Mouse (Mus musculus) intestine, embryonic 14.5 days (tissue): Measurements from ENCODE around the gene Crb1. TPM values are rescaled to one million over a fixed set of nuclear protein-coding genes. Genes with fewer than 3 reads are reported as not detected.

Experiments
- ATAC-seq: fragments of 200-750 bp; cut with Nextera tagmentation; replicated peaks from 2 replicates; pipeline ENCODE4 v1.8.0; 2017; ENCODE audit warnings: low read depth, moderate number of reproducible peaks, moderate TSS enrichment, moderate library complexity; ENCODE audit not compliant: low FRiP score, low TSS enrichment
- DNase-seq: peaks from one replicate; pipeline ENCODE4 v3.0.0-alpha.2; 2018; ENCODE audit warnings: low spot score
- H3K27ac ChIP-seq: fragments of 300-500 bp; sonication (generic); 2 replicates; pipeline ENCODE4 v1.5.1; 2014; ENCODE audit warnings: low read depth, mild to moderate bottlenecking, control low read depth
- H3K27me3 ChIP-seq: fragments of 300-500 bp; sonication (generic); replicated peaks from 2 replicates; pipeline ENCODE4 v1.6.1; 2014; ENCODE audit warnings: low read length, control low read depth; ENCODE audit not compliant: control insufficient read depth, insufficient read depth
- H3K36me3 ChIP-seq: fragments of 300-500 bp; sonication (generic); 2 replicates; pipeline ENCODE4 v1.6.1; 2014; ENCODE audit warnings: low read length, control low read depth; ENCODE audit not compliant: control insufficient read depth, insufficient read depth
- H3K4me1 ChIP-seq: fragments of 300-500 bp; sonication (generic); replicated peaks from 2 replicates; pipeline ENCODE4 v1.6.1; 2014; ENCODE audit warnings: low read length, control low read depth, mixed read lengths; ENCODE audit not compliant: control insufficient read depth, insufficient read depth
- H3K4me2 ChIP-seq: fragments of 300-500 bp; sonication (generic); 2 replicates; pipeline ENCODE4 v1.6.1; 2014; ENCODE audit warnings: low read length
- H3K4me3 ChIP-seq: fragments of 300-500 bp; sonication (generic); 2 replicates; pipeline ENCODE4 v1.5.1; 2014; ENCODE audit warnings: low read depth, low read length, control low read depth, mixed read lengths
- H3K9ac ChIP-seq: fragments of 300-500 bp; sonication (generic); 2 replicates; pipeline ENCODE4 v1.6.1; 2014; ENCODE audit warnings: mild to moderate bottlenecking, low read length
- H3K9me3 ChIP-seq: fragments of 300-500 bp; sonication (generic); 2 replicates; pipeline ENCODE4 v1.6.1; 2016; ENCODE audit warnings: low read length, control low read depth; ENCODE audit not compliant: control insufficient read depth
- WGBS: fragments of 180-500 bp; shearing (Covaris S2); extraction: QIAGEN DNeasy Blood & Tissue Kit; methylation state at CpG from one replicate; pipeline ENCODE4 v1.1.7; 2014; 5-methylcytosine and 5-hydroxymethylcytosine counted together
- polyA plus RNA-seq: library from polyadenylated mRNA; unstranded; fragments of >200 nt; fragmentation: Nextera tagmentation; extraction: Ambion mirVana; gene quantifications from 2 replicates; pipeline ENCODE4 v1.2.1, GENCODE M21; 2014

Crb1 gene
- polyA plus RNA-seq, 1 experiment from 2014 or later: 0.12 TPM

- H3K4me1 ChIP-seq: no peaks in the 10 kb centered on the region
- H3K9me3 ChIP-seq: no peaks in the 10 kb centered on the region
- H3K9ac ChIP-seq: no peak overlapping the region
- H3K27ac ChIP-seq: no peak overlapping the region
- ATAC-seq (no peak), DNase-seq (no peak)
- H3K4me3 ChIP-seq: no peak overlapping the region
- no peaks in the 10 kb centered on the region for H3K36me3 ChIP-seq
- 72% methylated on average over 11 of the region's 11 CpGs for WGBS
- H3K27me3 ChIP-seq: no peaks in the 10 kb centered on the region
- no peak overlapping the region for H3K4me2 ChIP-seq
These were observed 30.1 kb downstream of the Crb1 start for GRCm38 (mm10) chr1:139346602-139347371.

DNA sequence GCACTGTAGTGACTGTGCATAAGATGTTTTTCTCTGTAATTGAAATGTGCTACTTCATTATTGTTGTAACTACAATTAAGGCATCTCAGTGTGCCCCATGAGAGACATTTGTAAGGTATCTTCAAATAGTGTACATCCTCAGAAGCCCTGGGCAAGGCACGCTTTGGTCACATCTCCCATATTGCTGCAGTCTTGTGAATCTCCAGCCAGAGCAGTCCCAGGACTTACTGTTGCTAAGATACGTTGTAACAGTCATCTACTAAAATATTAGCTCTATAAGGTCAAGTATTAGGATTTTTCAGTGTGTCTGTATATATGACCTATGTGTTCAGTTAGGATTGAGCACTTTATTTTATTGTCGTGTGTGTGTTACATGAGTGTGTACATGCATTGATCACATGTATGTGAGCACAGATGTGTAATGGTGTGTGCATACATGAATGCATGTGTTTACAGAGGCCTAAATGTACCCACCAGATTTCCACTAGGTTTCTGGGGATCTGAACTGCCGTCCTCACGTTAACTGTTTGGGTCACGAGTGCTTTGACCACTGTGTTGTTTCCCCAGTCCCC lies 30.8 kb downstream of the Crb1 start:
- Histone ChIP-seq H3K27me3 (no peaks in the 10 kb centered on the region), H3K9me3 (no peaks in the 10 kb centered on the region), H3K9ac (no peak overlapping the region), H3K4me2 (no peak overlapping the region), H3K4me1 (no peaks in the 10 kb centered on the region), H3K27ac (no peak overlapping the region), H3K4me3 (no peak overlapping the region), H3K36me3 (no peaks in the 10 kb centered on the region)
- 80% methylated on average over 6 of the region's 6 CpGs for WGBS
- DNase-seq (no peak), ATAC-seq (no peak)

DNA sequence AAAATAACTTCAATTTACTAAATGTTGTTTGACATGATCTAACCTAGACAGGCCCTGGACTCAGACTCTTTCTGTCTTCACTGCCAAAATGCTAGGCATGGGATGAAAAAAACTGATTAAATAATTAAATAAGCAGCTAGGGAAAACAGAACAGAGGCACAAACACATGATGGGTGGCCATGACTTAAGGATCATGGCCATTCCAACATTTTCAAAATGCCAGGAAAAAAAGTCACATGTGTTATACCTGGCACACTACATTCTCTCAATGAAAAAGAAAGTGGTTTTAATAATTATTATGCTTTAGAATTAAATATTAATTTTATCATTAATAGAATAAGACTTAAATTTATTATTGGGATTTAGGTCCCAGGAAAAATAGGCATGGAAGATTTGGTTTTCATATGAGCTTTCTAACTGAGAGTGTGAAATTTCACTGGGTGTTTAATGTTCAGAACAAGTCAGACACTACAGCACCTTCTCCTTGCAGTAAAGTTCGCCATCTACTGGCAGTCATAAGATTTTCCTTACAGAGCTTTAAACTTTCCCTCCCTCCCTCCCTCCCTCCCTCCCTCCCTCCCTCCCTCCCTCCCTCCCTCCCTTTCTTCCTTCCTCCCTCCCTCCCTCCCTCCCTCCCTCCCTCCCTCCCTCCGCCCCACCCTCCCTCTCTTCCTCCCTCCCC lies 36.6 kb downstream of the Crb1 start:
- DNase-seq (no peak), ATAC-seq (no peak)
- H3K9ac ChIP-seq: no peak overlapping the region
- no peaks in the 10 kb centered on the region for H3K9me3 ChIP-seq
- no peaks in the 10 kb centered on the region for H3K27me3 ChIP-seq
- no peak overlapping the region for H3K27ac ChIP-seq
- no peaks in the 10 kb centered on the region for H3K36me3 ChIP-seq
- WGBS: 0% methylated on average over 1 of the region's 2 CpGs
- H3K4me2 ChIP-seq: no peak overlapping the region
- no peaks in the 10 kb centered on the region for H3K4me1 ChIP-seq
- no peak overlapping the region for H3K4me3 ChIP-seq

GRCm38 (mm10) chr1:139336997-139337396 lies 39.9 kb downstream of the Crb1 start:
- H3K9ac ChIP-seq: no peak overlapping the region
- ATAC-seq (no peak), DNase-seq (no peak)
- H3K4me2 ChIP-seq: no peak overlapping the region
- H3K9me3 ChIP-seq: no peaks in the 10 kb centered on the region
- no peaks in the 10 kb centered on the region for H3K4me1 ChIP-seq
- H3K27me3 ChIP-seq: no peaks in the 10 kb centered on the region
- no peak overlapping the region for H3K27ac ChIP-seq
- 75% methylated on average over 2 of the region's 2 CpGs for WGBS
- no peaks in the 10 kb centered on the region for H3K36me3 ChIP-seq
- H3K4me3 ChIP-seq: no peak overlapping the region

- WGBS: 88% methylated on average over 1 of the region's 1 CpGs
These were observed 48.1 kb downstream of the Crb1 start for GRCm38 (mm10) chr1:139328811-139329210.

GRCm38 (mm10) chr1:139328286-139328685 lies 48.6 kb downstream of the Crb1 start:
- no peaks in the 10 kb centered on the region for H3K4me1 ChIP-seq
- ATAC-seq: no peak
- 86% methylated on average over 5 of the region's 5 CpGs for WGBS
- DNase-seq: no peak
- no peak overlapping the region for H3K27ac ChIP-seq
- H3K9ac ChIP-seq: no peak overlapping the region
- H3K4me2 ChIP-seq: no peak overlapping the region
- H3K9me3 ChIP-seq: no peaks in the 10 kb centered on the region
- no peaks in the 10 kb centered on the region for H3K27me3 ChIP-seq
- no peaks in the 10 kb centered on the region for H3K36me3 ChIP-seq
- H3K4me3 ChIP-seq: no peak overlapping the region

More at GRCm38 (mm10) chr1:139328811-139329210, 48.1 kb downstream of the Crb1 start:
- Histone ChIP-seq H3K4me2 (no peak overlapping the region), H3K9ac (no peak overlapping the region), H3K4me3 (no peak overlapping the region), H3K4me1 (no peaks in the 10 kb centered on the region), H3K36me3 (no peaks in the 10 kb centered on the region), H3K27ac (no peak overlapping the region), H3K9me3 (no peaks in the 10 kb centered on the region), H3K27me3 (no peaks in the 10 kb centered on the region)
- DNase-seq (no peak), ATAC-seq (no peak)

GRCm38 (mm10) chr1:139325378-139325777 lies 51.5 kb downstream of the Crb1 start:
- no peak overlapping the region for H3K4me2 ChIP-seq
- DNase-seq (no peak), ATAC-seq (no peak)
- no peak overlapping the region for H3K4me3 ChIP-seq
- 64% methylated on average over 2 of the region's 2 CpGs for WGBS
- no peaks in the 10 kb centered on the region for H3K27me3 ChIP-seq
- H3K27ac ChIP-seq: no peak overlapping the region
- no peaks in the 10 kb centered on the region for H3K36me3 ChIP-seq
- H3K9ac ChIP-seq: no peak overlapping the region
- no peaks in the 10 kb centered on the region for H3K9me3 ChIP-seq
- H3K4me1 ChIP-seq: no peaks in the 10 kb centered on the region

- Histone ChIP-seq H3K27me3 (no peaks in the 10 kb centered on the region), H3K4me2 (no peak overlapping the region), H3K4me1 (no peaks in the 10 kb centered on the region), H3K9ac (no peak overlapping the region), H3K9me3 (no peaks in the 10 kb centered on the region), H3K4me3 (no peak overlapping the region), H3K36me3 (no peaks in the 10 kb centered on the region), H3K27ac (no peak overlapping the region)
- DNase-seq: no peak
- 27% methylated on average over 6 of the region's 6 CpGs for WGBS
- ATAC-seq: no peak
These were observed 57.1 kb downstream of the Crb1 start for GRCm38 (mm10) chr1:139319798-139320197.
